Mouse (Mus musculus) retina, embryonic 14.5 days (tissue): ENCODE data around the gene Mis18a.

Experiments used
- DNase-seq: peaks from one replicate; pipeline ENCODE4 v3.0.0-alpha.2; 2015; ENCODE audit warnings: low spot score

The Mis18a gene

GRCm38 (mm10) chr16:90703646-90704045, 23.6 kb downstream of the Mis18a start:
- no peak for DNase-seq

DNA sequence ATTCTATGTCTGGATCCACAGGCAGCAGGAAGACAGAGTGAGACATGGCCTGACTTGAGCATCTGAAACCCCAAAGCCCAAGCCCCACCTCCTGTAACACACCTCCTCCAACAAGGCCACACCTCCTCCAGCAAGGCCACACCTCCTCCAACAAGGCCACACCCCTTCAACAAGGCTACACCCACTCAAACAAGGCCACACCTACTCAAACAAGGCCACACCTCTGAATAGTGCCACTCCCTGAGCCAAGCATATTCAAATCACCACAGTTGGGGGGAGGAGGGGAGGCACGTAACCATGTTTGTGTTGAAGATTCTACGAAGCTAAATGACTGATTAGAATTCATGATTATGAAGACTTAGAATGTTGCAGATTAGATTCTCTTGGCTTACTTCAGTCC, 25.7 kb downstream of the Mis18a start:
- DNase-seq = no peak

DNA sequence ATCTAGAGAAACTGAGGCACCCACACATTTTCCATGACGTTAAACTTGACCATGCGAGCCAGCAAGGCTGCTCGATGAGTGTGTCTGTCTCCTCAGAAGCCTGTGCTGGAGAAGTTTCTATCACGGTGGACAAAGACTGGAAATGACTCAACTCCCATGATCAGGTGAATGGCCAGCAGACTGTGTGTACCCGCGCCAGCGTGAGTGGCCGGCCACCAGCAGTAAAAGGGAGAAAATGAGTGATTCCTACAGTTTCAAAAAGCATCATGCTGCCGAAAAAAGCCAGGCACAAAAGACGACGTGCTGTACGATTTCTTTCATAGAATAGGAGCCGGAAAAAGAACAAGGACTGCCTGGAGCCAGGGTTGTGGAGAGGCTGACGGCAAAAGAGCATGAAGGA, 27.8 kb downstream of the Mis18a start:
- DNase-seq = no peak

- no peak for DNase-seq
These were observed 30.9 kb downstream of the Mis18a start for GRCm38 (mm10) chr16:90696306-90696705.

DNA sequence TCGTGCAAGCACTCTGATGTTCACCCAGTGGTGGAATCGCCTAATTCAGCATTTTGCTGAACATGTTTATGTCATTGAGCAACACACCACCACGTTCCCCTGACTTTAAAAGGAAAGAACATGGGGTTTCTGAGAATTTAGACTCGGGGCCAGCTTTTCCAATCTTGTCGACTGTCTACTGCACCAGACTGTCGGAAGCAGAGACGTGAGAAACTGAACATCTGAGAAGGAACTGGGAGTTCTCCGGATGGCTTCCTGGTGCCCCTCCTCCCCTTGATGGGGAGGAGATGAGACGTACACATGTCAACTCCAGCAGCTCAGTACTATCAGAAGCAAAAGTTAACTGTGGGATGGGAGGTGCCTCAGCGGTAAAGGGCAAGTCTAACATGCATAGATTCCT, 32.1 kb downstream of the Mis18a start:
- DNase-seq = no peak

GRCm38 (mm10) chr16:90694719-90695118, 32.5 kb downstream of the Mis18a start:
- DNase-seq = peak; percentile 64

DNA sequence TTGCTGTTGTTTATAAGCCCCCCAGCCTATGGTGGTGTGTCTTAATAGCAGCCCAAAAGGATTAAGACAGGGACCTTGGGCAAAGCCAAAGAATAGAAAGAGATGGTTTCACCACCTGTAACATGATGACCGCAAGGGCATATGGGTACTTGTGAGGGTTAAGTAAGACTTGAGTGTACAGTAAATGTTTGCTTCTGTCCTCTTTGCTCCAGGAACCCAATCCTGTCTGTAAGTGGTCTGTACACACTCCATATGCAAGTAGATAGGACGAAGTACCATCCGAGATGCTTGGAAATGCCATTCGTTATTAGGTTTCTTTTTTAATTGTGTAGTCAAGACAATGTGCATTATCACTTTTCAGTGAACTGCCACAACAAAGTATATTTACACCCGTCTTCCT, 33.6 kb downstream of the Mis18a start:
- no peak for DNase-seq

- DNase-seq = no peak
These were observed 34.4 kb downstream of the Mis18a start for GRCm38 (mm10) chr16:90692704-90693385.

DNA sequence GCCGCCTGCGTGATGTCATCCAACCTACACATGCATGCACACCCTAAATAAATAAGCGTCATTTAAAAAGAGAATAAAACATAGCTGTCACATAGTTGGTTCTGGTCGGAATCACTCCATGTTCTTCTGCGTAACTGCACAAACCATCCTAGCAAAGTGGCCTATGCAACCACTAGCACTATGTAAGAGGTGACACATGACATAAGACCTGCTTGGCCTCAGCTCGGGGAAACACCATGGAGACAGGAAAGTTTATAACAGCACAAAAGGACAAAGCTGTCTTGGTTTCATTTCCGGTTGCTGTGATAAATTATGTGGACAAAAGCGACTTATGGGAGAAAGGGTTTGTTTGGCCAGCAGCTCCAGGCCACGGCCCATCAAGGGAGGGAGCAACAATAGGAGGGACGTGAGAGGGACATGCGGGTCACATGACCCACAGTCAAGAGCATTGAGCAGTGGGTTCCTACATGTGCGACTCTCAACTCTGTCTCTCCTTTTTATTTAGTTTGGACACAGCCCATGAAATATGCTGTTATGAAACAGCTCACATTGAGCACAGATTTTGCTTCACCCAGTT, 39.4 kb downstream of the Mis18a start:
- no peak for DNase-seq

DNA sequence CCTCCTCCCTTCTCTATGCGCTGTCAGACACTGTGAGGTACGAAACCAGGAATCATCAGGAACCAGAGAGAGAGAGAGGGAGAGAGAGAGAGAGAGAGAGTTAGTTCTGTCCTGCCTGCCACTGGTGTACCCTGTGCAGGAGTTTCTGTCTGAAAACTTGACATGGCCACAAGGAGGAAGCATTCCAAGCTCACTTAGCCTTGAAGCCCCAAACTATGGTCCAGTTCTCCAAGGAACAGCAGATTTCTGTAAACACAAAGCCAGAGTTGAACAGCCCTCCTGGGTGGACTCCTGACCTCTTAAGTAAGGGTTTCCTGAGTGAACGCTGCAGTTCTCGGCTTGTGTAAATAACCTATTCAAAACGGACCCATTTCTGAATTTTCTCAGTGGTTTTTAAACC, 40.2 kb downstream of the Mis18a start:
- no peak for DNase-seq

GRCm38 (mm10) chr16:90684092-90684491, 43.1 kb downstream of the Mis18a start:
- DNase-seq = no peak

DNA sequence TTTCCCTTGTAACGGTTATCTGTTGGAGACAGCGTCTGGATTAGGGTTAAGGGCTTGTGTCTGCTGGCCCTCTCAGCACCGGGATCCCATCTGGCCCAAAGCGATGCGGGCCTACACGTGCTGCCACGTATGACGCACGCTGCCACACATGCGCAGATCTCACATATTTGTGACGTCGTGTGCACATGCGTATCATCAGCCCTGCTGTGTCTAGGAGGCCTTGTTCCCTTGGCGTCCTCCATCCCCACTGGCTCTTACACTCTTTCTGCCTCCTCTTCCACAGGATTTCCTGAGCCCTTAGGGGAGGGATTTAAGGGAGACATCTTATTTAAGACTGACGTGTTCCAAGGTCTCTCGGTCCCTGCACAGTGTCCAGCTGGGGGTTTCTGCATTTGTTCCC, 47.2 kb downstream of the Mis18a start:
- DNase-seq = no peak

DNA sequence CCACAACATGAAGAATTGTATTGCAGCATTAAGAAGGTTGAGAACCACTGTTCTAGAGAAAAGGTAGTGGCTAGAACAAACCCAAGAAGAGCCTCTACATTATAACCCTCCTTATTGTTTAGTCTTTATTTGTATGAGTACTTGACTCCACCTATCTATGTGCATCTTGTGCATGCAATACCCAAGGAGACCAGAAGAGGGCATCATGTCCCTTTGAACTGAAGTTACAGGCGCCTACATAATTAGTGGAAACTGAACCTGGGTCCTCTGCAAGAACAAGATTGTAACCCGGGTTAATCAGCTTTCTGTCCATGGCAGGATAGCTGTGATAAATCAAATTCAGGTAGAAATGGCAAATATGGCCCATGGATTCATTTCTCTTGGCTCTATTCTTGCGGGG, 48.4 kb downstream of the Mis18a start:
- DNase-seq = no peak

DNA sequence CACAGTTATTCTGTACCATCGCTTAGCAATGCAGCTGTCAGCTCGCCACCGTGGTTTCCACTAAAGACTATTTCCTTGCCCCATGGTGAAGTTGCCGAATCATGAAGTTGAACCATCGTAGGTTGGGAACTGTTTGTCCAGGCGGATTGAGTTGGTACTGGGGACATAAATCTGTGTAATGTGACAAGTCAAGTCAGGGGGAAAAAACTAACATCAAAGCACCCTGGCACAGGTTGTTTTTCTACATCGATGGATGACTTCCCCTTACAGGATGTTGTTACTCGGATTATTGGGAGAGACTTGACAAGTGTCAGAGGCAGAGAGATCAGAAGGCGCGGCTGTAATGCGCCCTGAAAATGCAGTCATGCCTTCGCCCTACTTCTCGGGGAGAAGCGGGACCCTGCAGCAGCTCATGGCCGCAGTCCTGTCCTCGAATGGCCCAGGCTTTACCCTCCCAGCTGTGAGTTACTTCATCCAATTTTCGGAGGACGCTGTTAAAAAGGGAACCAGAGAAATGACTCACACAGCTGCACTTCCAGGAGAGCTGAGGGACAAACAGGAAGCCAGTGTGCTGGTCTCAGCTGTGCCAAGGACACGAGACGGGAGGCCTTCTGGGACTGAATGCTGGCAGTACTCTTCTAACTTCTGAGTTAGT, 50.2 kb downstream of the Mis18a start:
- peak; percentile 75 for DNase-seq

- no peak for DNase-seq
These were observed 52.6 kb downstream of the Mis18a start for GRCm38 (mm10) chr16:90674651-90675050.

DNA sequence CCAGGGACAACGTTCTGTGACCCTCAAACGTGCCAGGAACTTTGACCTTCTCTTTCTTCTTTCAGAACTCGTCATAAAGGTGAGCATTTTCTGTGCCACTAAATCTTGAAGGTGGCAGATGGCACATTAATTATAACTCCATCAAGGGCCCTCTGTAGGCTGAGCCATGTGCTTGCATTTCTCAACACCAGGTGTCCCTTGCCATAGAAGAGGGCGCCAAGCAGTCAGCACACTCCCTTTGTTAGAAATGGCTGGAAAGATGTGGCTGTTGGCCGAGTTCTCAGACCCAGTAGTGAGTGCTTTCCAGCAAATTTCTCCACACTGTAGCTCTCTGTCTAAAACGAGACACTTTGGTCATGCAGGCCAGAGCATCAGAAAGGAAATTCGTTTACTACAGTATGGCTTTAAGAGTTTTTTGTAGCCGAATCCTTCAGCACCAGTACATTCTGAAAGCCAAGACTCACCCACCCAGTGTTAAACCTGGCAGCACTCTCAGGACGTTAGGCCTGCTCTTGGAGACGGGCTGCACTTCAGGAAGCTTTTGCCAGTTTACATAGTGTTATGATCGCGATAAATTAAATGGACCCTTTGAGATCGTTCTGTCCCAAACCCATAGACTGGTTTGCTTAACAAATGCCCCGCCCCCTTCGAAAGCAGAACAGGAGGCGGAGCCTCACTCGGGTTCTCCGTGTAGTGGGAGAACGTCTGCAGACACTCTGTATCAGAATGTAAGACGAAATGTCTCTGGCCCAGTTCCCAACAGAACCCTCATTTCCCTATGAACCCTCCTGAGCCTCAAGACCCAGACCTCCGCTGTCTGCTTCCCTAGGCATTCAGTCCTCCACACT, 53.5 kb downstream of the Mis18a start:
- DNase-seq = no peak
